Mouse (Mus musculus): ENCODE measurements at regions not wholly inside any gene's neighbourhood (a gene's known extent, or its start where the extent isn't known, plus 50 kb on each side); places are given as distances from the start of the nearest gene placed in this dataset.

DNA sequence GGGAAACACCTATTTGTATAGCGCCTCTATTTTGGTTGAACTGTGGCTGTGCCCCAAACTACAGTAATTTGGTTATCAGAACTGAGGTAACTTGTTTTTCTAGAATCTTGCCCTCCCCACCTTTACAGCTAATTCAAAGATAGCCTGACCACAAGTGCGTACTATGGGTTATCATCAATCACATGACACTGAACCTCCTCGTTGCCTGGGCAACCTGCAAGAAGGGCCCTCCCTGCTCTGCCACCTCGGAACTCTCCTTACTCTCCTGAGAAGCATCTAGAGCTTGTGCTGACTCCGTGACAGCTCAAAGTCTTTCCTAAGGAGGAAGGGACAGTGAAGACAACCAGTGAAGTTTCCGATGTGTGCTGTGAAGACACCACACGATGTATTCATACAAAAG lies 72.2 kb upstream of the Mark1 start:
- H3K9me3 ChIP-seq (ENCODE audit: control insufficient read depth, low read length), result 0 out of 2 replicates have a peak, but pooled peaks cover 4% of the 10 kb centered on the region
- ATAC-seq (ENCODE audit: low FRiP score, low TSS enrichment), result no peak
- no peaks in the 10 kb centered on the region for H3K36me3 ChIP-seq (ENCODE audit: control insufficient read depth, insufficient read depth, low read length)
- no peak for DNase-seq
- H3K4me2 ChIP-seq (ENCODE audit: low read length), result no peak overlapping the region
- no peaks in the 10 kb centered on the region for H3K27me3 ChIP-seq (ENCODE audit: control insufficient read depth, insufficient read depth, low read length)
- no peaks in the 10 kb centered on the region for H3K4me1 ChIP-seq (ENCODE audit: control insufficient read depth, insufficient read depth, low read length)
- H3K27ac ChIP-seq (replicated peaks; ENCODE audit: low read depth, low read length), result no peak overlapping the region
- no peak overlapping the region for H3K9ac ChIP-seq (replicated peaks; ENCODE audit: low read length)
- 73% methylated on average over 7 of the region's 7 CpGs for WGBS
- H3K4me3 ChIP-seq (replicated peaks; ENCODE audit: low read depth, low read length), result no peak overlapping the region

GRCm38 (mm10) chr1:185070853-185071149 lies 71.4 kb upstream of the Mark1 start:
- Histone ChIP-seq H3K4me3 (replicated peaks; ENCODE audit: low read depth, low read length) (no peak overlapping the region), H3K4me2 (ENCODE audit: low read length) (no peak overlapping the region), H3K27me3 (ENCODE audit: control insufficient read depth, insufficient read depth, low read length) (no peaks in the 10 kb centered on the region), H3K4me1 (ENCODE audit: control insufficient read depth, insufficient read depth, low read length) (no peaks in the 10 kb centered on the region), H3K36me3 (ENCODE audit: control insufficient read depth, insufficient read depth, low read length) (no peaks in the 10 kb centered on the region), H3K27ac (replicated peaks; ENCODE audit: low read depth, low read length) (no peak overlapping the region), H3K9me3 (ENCODE audit: control insufficient read depth, low read length) (0 out of 2 replicates have a peak, but pooled peaks cover 2% of the 10 kb centered on the region), H3K9ac (replicated peaks; ENCODE audit: low read length) (no peak overlapping the region)
- WGBS, result 95% methylated on average over 3 of the region's 3 CpGs
- DNase-seq (no peak), ATAC-seq (ENCODE audit: low FRiP score, low TSS enrichment) (no peak)

- H3K4me2 ChIP-seq (ENCODE audit: low read length), result no peak overlapping the region
- H3K9ac ChIP-seq (replicated peaks; ENCODE audit: low read length), result no peak overlapping the region
- no peaks in the 10 kb centered on the region for H3K27me3 ChIP-seq (ENCODE audit: control insufficient read depth, insufficient read depth, low read length)
- H3K4me3 ChIP-seq (replicated peaks; ENCODE audit: low read depth, low read length), result no peak overlapping the region
- H3K27ac ChIP-seq (replicated peaks; ENCODE audit: low read depth, low read length), result no peak overlapping the region
- no peak for DNase-seq
- H3K4me1 ChIP-seq (ENCODE audit: control insufficient read depth, insufficient read depth, low read length), result no peaks in the 10 kb centered on the region
- H3K9me3 ChIP-seq (ENCODE audit: control insufficient read depth, low read length), result no peaks in the 10 kb centered on the region
- no peak for ATAC-seq (ENCODE audit: low FRiP score, low TSS enrichment)
- WGBS, result 88% methylated on average over 10 of the region's 10 CpGs
- H3K36me3 ChIP-seq (ENCODE audit: control insufficient read depth, insufficient read depth, low read length), result no peaks in the 10 kb centered on the region
Measured at GRCm38 (mm10) chr1:185070062-185070852, 70.9 kb upstream of the Mark1 start.

DNA sequence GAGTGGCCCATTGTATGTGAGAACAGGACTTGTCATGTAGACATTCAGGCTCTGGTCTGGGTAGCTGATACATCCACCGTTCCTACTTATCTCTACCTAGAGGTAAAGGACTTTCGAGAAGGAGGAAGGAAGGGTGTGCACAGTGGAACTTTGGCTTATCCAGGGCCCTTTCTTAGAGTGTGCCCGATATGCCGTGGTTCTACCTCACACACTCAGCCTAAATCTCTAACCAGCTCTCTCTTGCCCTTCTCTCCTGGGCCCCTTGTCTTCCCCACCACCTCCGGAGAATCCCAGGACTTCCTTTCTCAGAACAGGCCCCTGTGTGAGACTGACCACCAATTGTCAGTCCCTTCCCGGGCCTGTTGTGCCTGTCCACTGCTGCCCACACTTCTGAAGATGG lies 68.8 kb upstream of the Mark1 start:
- Histone ChIP-seq H3K27me3 (ENCODE audit: control insufficient read depth, insufficient read depth, low read length) (no peaks in the 10 kb centered on the region), H3K9me3 (ENCODE audit: control insufficient read depth, low read length) (no peaks in the 10 kb centered on the region), H3K36me3 (ENCODE audit: control insufficient read depth, insufficient read depth, low read length) (no peaks in the 10 kb centered on the region), H3K9ac (replicated peaks; ENCODE audit: low read length) (no peak overlapping the region), H3K4me3 (replicated peaks; ENCODE audit: low read depth, low read length) (no peak overlapping the region), H3K4me2 (ENCODE audit: low read length) (no peak overlapping the region), H3K4me1 (ENCODE audit: control insufficient read depth, insufficient read depth, low read length) (no peaks in the 10 kb centered on the region), H3K27ac (replicated peaks; ENCODE audit: low read depth, low read length) (no peak overlapping the region)
- no peak for DNase-seq
- WGBS, result 88% methylated on average over 6 of the region's 6 CpGs
- no peak for ATAC-seq (ENCODE audit: low FRiP score, low TSS enrichment)

GRCm38 (mm10) chr1:185067661-185068060 lies 68.3 kb upstream of the Mark1 start:
- ATAC-seq (ENCODE audit: low FRiP score, low TSS enrichment), result no peak
- no peak overlapping the region for H3K4me2 ChIP-seq (ENCODE audit: low read length)
- no peak overlapping the region for H3K27ac ChIP-seq (replicated peaks; ENCODE audit: low read depth, low read length)
- DNase-seq, result no peak
- no peaks in the 10 kb centered on the region for H3K4me1 ChIP-seq (ENCODE audit: control insufficient read depth, insufficient read depth, low read length)
- no peaks in the 10 kb centered on the region for H3K27me3 ChIP-seq (ENCODE audit: control insufficient read depth, insufficient read depth, low read length)
- WGBS, result 85% methylated on average over 5 of the region's 5 CpGs
- no peak overlapping the region for H3K4me3 ChIP-seq (replicated peaks; ENCODE audit: low read depth, low read length)
- no peaks in the 10 kb centered on the region for H3K9me3 ChIP-seq (ENCODE audit: control insufficient read depth, low read length)
- H3K9ac ChIP-seq (replicated peaks; ENCODE audit: low read length), result no peak overlapping the region
- H3K36me3 ChIP-seq (ENCODE audit: control insufficient read depth, insufficient read depth, low read length), result no peaks in the 10 kb centered on the region

- H3K27me3 ChIP-seq (ENCODE audit: control insufficient read depth, insufficient read depth, low read length), result no peaks in the 10 kb centered on the region
- no peak overlapping the region for H3K4me2 ChIP-seq (ENCODE audit: low read length)
- no peaks in the 10 kb centered on the region for H3K4me1 ChIP-seq (ENCODE audit: control insufficient read depth, insufficient read depth, low read length)
- no peaks in the 10 kb centered on the region for H3K36me3 ChIP-seq (ENCODE audit: control insufficient read depth, insufficient read depth, low read length)
- H3K9me3 ChIP-seq (ENCODE audit: control insufficient read depth, low read length), result no peaks in the 10 kb centered on the region
- H3K4me3 ChIP-seq (replicated peaks; ENCODE audit: low read depth, low read length), result no peak overlapping the region
- no peak overlapping the region for H3K9ac ChIP-seq (replicated peaks; ENCODE audit: low read length)
- H3K27ac ChIP-seq (replicated peaks; ENCODE audit: low read depth, low read length), result no peak overlapping the region
- no peak for ATAC-seq (ENCODE audit: low FRiP score, low TSS enrichment)
- WGBS, result 73% methylated on average over 3 of the region's 3 CpGs
- no peak for DNase-seq
Measured at GRCm38 (mm10) chr1:185065056-185065455, 65.7 kb upstream of the Mark1 start.

DNA sequence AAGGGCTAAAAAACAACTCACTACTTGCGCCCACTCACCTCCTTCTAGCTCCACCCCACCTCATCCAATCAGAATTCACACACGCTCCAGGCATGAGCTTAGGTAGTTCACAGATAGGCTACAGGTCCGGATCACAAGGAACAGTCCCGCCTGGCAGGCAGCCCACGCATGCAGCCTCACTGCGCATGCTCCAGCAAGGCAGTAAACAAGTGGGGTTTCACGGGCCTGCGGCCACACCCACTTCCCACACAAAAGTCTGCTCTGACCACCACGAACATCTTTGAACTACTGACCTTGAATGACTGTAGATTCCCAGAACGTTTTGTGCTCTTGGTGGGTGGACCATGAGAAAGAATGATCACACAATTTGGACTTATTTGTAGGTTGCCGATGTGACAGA lies 62.7 kb upstream of the Mark1 start:
- no peaks in the 10 kb centered on the region for H3K36me3 ChIP-seq (ENCODE audit: control insufficient read depth, insufficient read depth, low read length)
- H3K27me3 ChIP-seq (ENCODE audit: control insufficient read depth, insufficient read depth, low read length), result no peaks in the 10 kb centered on the region
- DNase-seq (no peak), ATAC-seq (ENCODE audit: low FRiP score, low TSS enrichment) (no peak)
- H3K27ac ChIP-seq (replicated peaks; ENCODE audit: low read depth, low read length), result no peak overlapping the region
- H3K9me3 ChIP-seq (ENCODE audit: control insufficient read depth, low read length), result no peaks in the 10 kb centered on the region
- no peak overlapping the region for H3K4me3 ChIP-seq (replicated peaks; ENCODE audit: low read depth, low read length)
- H3K4me2 ChIP-seq (ENCODE audit: low read length), result no peak overlapping the region
- no peaks in the 10 kb centered on the region for H3K4me1 ChIP-seq (ENCODE audit: control insufficient read depth, insufficient read depth, low read length)
- 85% methylated on average over 11 of the region's 11 CpGs for WGBS
- H3K9ac ChIP-seq (replicated peaks; ENCODE audit: low read length), result no peak overlapping the region

DNA sequence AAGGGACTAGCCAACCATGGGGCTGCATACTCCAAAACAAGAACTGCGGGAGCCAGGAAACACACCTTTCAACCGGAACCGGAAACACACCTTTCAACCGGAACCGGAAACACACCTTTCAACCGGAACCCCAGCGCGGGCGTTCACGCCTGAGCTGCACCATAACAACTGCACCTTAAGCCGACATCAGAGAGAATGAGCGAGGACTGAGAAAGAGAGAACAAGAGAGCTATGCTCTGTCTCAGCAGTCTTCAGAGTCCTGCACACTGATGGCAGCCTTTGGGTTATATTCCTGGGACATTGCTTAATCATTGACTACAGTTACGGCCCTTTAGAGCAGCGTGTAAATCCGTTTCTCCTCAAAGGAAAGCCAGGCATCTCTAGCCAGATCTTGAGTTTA lies 58.1 kb upstream of the Mark1 start:
- DNase-seq, result no peak
- no peak for ATAC-seq (ENCODE audit: low FRiP score, low TSS enrichment)
- Histone ChIP-seq H3K9me3 (ENCODE audit: control insufficient read depth, low read length) (no peaks in the 10 kb centered on the region), H3K27me3 (ENCODE audit: control insufficient read depth, insufficient read depth, low read length) (no peaks in the 10 kb centered on the region), H3K4me1 (ENCODE audit: control insufficient read depth, insufficient read depth, low read length) (no peaks in the 10 kb centered on the region), H3K36me3 (ENCODE audit: control insufficient read depth, insufficient read depth, low read length) (no peaks in the 10 kb centered on the region), H3K9ac (replicated peaks; ENCODE audit: low read length) (no peak overlapping the region), H3K27ac (replicated peaks; ENCODE audit: low read depth, low read length) (no peak overlapping the region), H3K4me3 (replicated peaks; ENCODE audit: low read depth, low read length) (no peak overlapping the region), H3K4me2 (ENCODE audit: low read length) (no peak overlapping the region)
- WGBS, result 91% methylated on average over 15 of the region's 15 CpGs

DNA sequence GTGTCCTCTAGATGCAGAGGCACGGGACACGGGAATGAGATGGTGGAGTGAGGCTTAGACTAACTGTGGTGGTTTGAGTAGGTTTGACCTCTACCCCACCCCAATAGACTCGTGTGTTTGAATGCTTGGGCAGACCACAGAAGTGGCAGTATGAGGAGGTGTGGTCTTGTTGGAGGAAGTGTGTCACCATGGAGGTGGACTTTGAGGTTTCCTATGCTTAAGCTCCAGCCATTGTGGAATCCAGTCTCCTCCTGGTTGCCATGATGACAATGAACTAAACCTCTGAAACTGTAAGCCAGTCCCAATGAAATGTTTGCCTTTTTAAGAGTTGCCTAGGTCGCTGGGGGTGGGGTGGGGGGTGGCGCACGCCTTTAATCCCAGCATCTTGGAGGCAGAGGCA lies 53.3 kb upstream of the Mark1 start:
- 83% methylated on average over 6 of the region's 6 CpGs for WGBS
- H3K4me1 ChIP-seq (ENCODE audit: control insufficient read depth, insufficient read depth, low read length), result no peaks in the 10 kb centered on the region
- no peak for ATAC-seq (ENCODE audit: low FRiP score, low TSS enrichment)
- no peak overlapping the region for H3K4me3 ChIP-seq (replicated peaks; ENCODE audit: low read depth, low read length)
- H3K9me3 ChIP-seq (ENCODE audit: control insufficient read depth, low read length), result no peaks in the 10 kb centered on the region
- no peaks in the 10 kb centered on the region for H3K36me3 ChIP-seq (ENCODE audit: control insufficient read depth, insufficient read depth, low read length)
- H3K9ac ChIP-seq (replicated peaks; ENCODE audit: low read length), result no peak overlapping the region
- H3K27me3 ChIP-seq (ENCODE audit: control insufficient read depth, insufficient read depth, low read length), result no peaks in the 10 kb centered on the region
- no peak overlapping the region for H3K4me2 ChIP-seq (ENCODE audit: low read length)
- no peak for DNase-seq
- no peak overlapping the region for H3K27ac ChIP-seq (replicated peaks; ENCODE audit: low read depth, low read length)
